Mouse (Mus musculus) kidney, adult 2 months (tissue): ENCODE data around the gene Ctrc.

ENCODE experiments used
- CTCF ChIP-seq: fragments of 200-500 bp; conservative IDR thresholded peaks from 2 replicates; pipeline ENCODE4 v1.5.1; 2011; ENCODE audit warnings: low read depth, mild to moderate bottlenecking, control low read depth, low read length, moderate library complexity, mixed read lengths; ENCODE audit not compliant: insufficient read depth, insufficient read length
- POLR2A ChIP-seq: fragments of 200-500 bp; IDR thresholded peaks from one replicate; pipeline ENCODE4 v1.6.1; 2011; ENCODE audit warnings: low read depth, low read length, control low read depth

DNA sequence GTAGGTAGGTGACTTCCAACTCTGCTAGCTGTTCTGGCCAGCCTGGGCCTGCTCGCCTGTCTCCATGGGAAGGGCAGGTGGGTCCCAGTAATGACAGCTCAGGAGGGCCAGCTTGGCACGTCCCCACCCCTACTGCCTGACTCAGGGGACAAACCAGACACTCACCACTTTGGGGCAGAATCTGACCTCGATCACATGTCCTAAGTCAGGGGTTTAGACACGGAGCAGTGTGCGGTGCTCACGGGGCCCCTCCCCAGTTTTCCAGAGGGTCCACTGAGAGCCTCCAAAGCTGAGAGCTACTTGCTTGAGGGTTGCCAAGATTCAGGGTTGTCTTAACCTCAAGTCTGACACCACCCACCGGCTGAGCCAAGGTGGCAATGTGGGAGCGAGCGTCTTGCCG is 21.9 kb upstream of the Ctrc start:
- TF ChIP-seq CTCF: no peak
- TF ChIP-seq POLR2A: no peak
